Mouse (Mus musculus) ES-CJ7 (cell line): Measurements from ENCODE around the gene Map7.

Experiments
- DNase-seq: peaks from one replicate; pipeline ENCODE4 v3.0.0; 2011; ENCODE audit warnings: low read depth, low spot score

Map7 gene

GRCm38 (mm10) chr10:20152131-20152530 is 3.9 kb downstream of the Map7 start:
- no peak for DNase-seq

GRCm38 (mm10) chr10:20153507-20153906 is 5.2 kb downstream of the Map7 start:
- DNase-seq = peak; percentile 87

GRCm38 (mm10) chr10:20155401-20155800 is 7.1 kb downstream of the Map7 start:
- DNase-seq = no peak

GRCm38 (mm10) chr10:20157021-20157726 is 8.9 kb downstream of the Map7 start:
- DNase-seq = peak; percentile 80

GRCm38 (mm10) chr10:20158756-20159155 is 10.5 kb downstream of the Map7 start:
- no peak for DNase-seq

GRCm38 (mm10) chr10:20159308-20159707 is 11.0 kb downstream of the Map7 start:
- DNase-seq = no peak

GRCm38 (mm10) chr10:20160914-20161313 is 12.6 kb downstream of the Map7 start:
- DNase-seq = peak; percentile 80

- DNase-seq = no peak
Observed at GRCm38 (mm10) chr10:20164810-20165209, 16.5 kb downstream of the Map7 start.

- peak; percentile 89 for DNase-seq
Observed at GRCm38 (mm10) chr10:20166797-20167196, 18.5 kb downstream of the Map7 start.

GRCm38 (mm10) chr10:20167467-20167866 is 19.2 kb downstream of the Map7 start:
- DNase-seq = no peak

GRCm38 (mm10) chr10:20169182-20169674 is 21.0 kb downstream of the Map7 start:
- DNase-seq = no peak

- DNase-seq = no peak
Observed at GRCm38 (mm10) chr10:20169927-20170604, 21.8 kb downstream of the Map7 start.

- peak; percentile 83 for DNase-seq
Observed at GRCm38 (mm10) chr10:20170605-20171088, 22.4 kb downstream of the Map7 start.

- DNase-seq = no peak
Observed at GRCm38 (mm10) chr10:20171209-20171608, 22.9 kb downstream of the Map7 start.

GRCm38 (mm10) chr10:20171756-20172155 is 23.5 kb downstream of the Map7 start:
- no peak for DNase-seq

- no peak for DNase-seq
Observed at GRCm38 (mm10) chr10:20173733-20174132, 25.5 kb downstream of the Map7 start.

GRCm38 (mm10) chr10:20176054-20176453 is 27.8 kb downstream of the Map7 start:
- DNase-seq = peak; percentile 58

- no peak for DNase-seq
Observed at GRCm38 (mm10) chr10:20178807-20179605, 30.7 kb downstream of the Map7 start.

- no peak for DNase-seq
Observed at GRCm38 (mm10) chr10:20181198-20181597, 32.9 kb downstream of the Map7 start.

- no peak for DNase-seq
Observed at GRCm38 (mm10) chr10:20181680-20182399, 33.6 kb downstream of the Map7 start.

GRCm38 (mm10) chr10:20184326-20184725 is 36.1 kb downstream of the Map7 start:
- no peak for DNase-seq
